Comparison of ENCODE assay signal across 8 mouse cellular contexts in the genomic region with DNA sequence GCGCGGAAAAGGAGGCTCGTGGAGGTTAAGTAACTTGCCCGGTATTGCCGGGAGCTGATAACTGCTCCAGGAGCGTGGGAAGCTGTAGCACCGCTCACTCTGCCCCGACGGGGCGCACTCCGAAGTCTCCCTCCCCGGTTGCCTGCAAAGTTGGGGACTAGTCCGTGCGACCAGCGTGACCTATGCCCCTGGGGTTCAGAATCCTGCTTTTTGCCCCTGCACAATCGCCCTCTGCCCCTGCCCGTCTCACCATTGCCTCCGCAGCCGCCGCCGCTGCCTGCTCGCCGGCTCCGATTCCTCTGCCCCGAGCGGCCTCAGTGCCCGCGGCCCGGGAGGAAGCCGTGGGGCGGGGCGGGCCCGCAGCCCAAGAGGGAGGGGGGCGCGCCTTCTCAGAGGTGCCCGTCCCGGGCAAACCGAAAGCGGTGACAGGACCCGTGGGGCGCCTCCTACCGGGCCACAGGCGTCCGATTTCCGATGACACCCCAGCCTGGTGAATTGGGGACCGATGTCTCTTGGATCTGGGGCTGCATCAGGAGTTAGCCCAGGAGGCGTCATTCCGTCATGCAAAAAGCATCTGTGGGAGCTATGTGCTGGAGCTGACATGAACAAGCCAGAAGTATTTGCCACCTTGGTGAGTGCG. TPM values are rescaled to one million over a fixed set of nuclear protein-coding genes. Genes with fewer than 3 reads are reported as not detected.
DNase-seq lines count a peak whose midpoint lies in the region; ATAC-seq and TF ChIP-seq lines count a peak whose summit lies in the region.

A gene (minus strand): TSS at position 338 of the 640 bp plus-strand sequence.

- WGBS in embryonic facial prominence, embryonic 14.5 days: under 1% methylated on average over 33 of the region's 49 CpGs
- WGBS in heart, embryonic 11.5 days (ENCODE audit: insufficient replicate concordance): 1% methylated on average over 45 of the region's 49 CpGs
- 2% methylated on average over 48 of the region's 49 CpGs for WGBS in kidney, embryonic 14.5 days
- under 1% methylated on average over 48 of the region's 49 CpGs for WGBS in lung, postnatal 0 days

- peak; percentile 91 for DNase-seq in CD4-positive helper T cell, adult 2 months (ENCODE audit: low read depth, low spot score)
- DNase-seq in adipocyte (ENCODE audit: low spot score): peak; percentile 82
- DNase-seq in embryonic facial prominence, embryonic 14.5 days (ENCODE audit: low spot score): peak; percentile 55
- peak; percentile 94 for DNase-seq in lung, postnatal 0 days (ENCODE audit: low spot score)
- peak; percentile 72 for DNase-seq in ovary, adult 18-20 months (ENCODE audit: low spot score)
- DNase-seq in thymus, postnatal 4 days: peak; percentile 95

- no peaks in the 10 kb centered on the region; the same call in 1 of the 2 replicates for H3K27me3 ChIP-seq in embryonic facial prominence, embryonic 14.5 days (replicated peaks; ENCODE audit: control insufficient read depth, insufficient read depth, low read length)
- H3K27me3 ChIP-seq in heart, embryonic 11.5 days (ENCODE audit: control insufficient read depth, insufficient read depth, low read length): no peaks in the 10 kb centered on the region
- peaks cover 11% of the 10 kb centered on the region; the same call in 1 of the 2 replicates for H3K27me3 ChIP-seq in kidney, embryonic 14.5 days (ENCODE audit: control insufficient read depth, insufficient read depth, low read length)
- no peaks in the 10 kb centered on the region for H3K27me3 ChIP-seq in lung, postnatal 0 days (replicated peaks; ENCODE audit: insufficient read depth, low read length)

- H3K4me3 ChIP-seq in embryonic facial prominence, embryonic 14.5 days (ENCODE audit: low read depth, low read length): peak within 1 kb of the TSS; percentile 55
- peak within 1 kb of the TSS; percentile 62 for H3K4me3 ChIP-seq in heart, embryonic 11.5 days (ENCODE audit: low read depth, low read length)
- H3K4me3 ChIP-seq in kidney, embryonic 14.5 days (ENCODE audit: low read length): peak within 1 kb of the TSS; percentile 45
- peak within 1 kb of the TSS; percentile 64 for H3K4me3 ChIP-seq in lung, postnatal 0 days (ENCODE audit: low read depth, low read length)

- peak within 1 kb of the TSS; percentile 70 for H3K9ac ChIP-seq in embryonic facial prominence, embryonic 14.5 days (ENCODE audit: low read depth, low read length)
- peak within 1 kb of the TSS; percentile 75 for H3K9ac ChIP-seq in heart, embryonic 11.5 days (ENCODE audit: low read depth, low read length)
- peak within 1 kb of the TSS; percentile 53 for H3K9ac ChIP-seq in kidney, embryonic 14.5 days (ENCODE audit: low read depth, low read length)
- H3K9ac ChIP-seq in lung, postnatal 0 days (replicated peaks; ENCODE audit: low read depth): peak within 1 kb of the TSS; percentile 64

- ATAC-seq in embryonic facial prominence, embryonic 14.5 days (ENCODE audit: low read depth): peak; percentile 68
- peak; percentile 85 for ATAC-seq in heart, embryonic 11.5 days (replicated peaks; ENCODE audit: insufficient number of reproducible peaks, low FRiP score, low TSS enrichment)
- ATAC-seq in kidney, embryonic 14.5 days (ENCODE audit: low FRiP score, low TSS enrichment): peak; percentile 74
- ATAC-seq in lung, postnatal 0 days: peak; percentile 94

- no peaks in the 10 kb centered on the region for H3K9me3 ChIP-seq in embryonic facial prominence, embryonic 14.5 days (ENCODE audit: control insufficient read depth, low read length)
- no peaks in the 10 kb centered on the region for H3K9me3 ChIP-seq in heart, embryonic 11.5 days (replicated peaks; ENCODE audit: control insufficient read depth, low read length)
- H3K9me3 ChIP-seq in kidney, embryonic 14.5 days (ENCODE audit: control insufficient read depth, low read length): no peaks in the 10 kb centered on the region
- H3K9me3 ChIP-seq in lung, postnatal 0 days (ENCODE audit: low read length): no peaks in the 10 kb centered on the region

- H3K36me3 ChIP-seq in embryonic facial prominence, embryonic 14.5 days (ENCODE audit: control insufficient read depth, insufficient read depth, low read length): peaks cover 13% of the 10 kb centered on the region
- H3K36me3 ChIP-seq in heart, embryonic 11.5 days (ENCODE audit: control insufficient read depth, insufficient read depth, low read length): peaks cover 6% of the 10 kb centered on the region
- H3K36me3 ChIP-seq in kidney, embryonic 14.5 days (ENCODE audit: control insufficient read depth, insufficient read depth, low read length): peaks cover 3% of the 10 kb centered on the region
- peaks cover 7% of the 10 kb centered on the region; the same call in 1 of the 2 replicates for H3K36me3 ChIP-seq in lung, postnatal 0 days (ENCODE audit: insufficient read depth, low read length)

- peak; percentile 64 for TF ChIP-seq CTCF in lung, postnatal 0 days (IDR thresholded peaks at IDR 0.05)

- TF ChIP-seq EP300 in lung, postnatal 0 days (IDR thresholded peaks at IDR 0.05): peak; percentile 26; the same call in 1 of the 2 replicates

- peak within 1 kb of the TSS; percentile 0; the same call in 1 of the 2 replicates for H3K27ac ChIP-seq in embryonic facial prominence, embryonic 14.5 days (replicated peaks; ENCODE audit: low read depth, low read length)
- H3K27ac ChIP-seq in heart, embryonic 11.5 days (ENCODE audit: low read depth, low read length): peak within 1 kb of the TSS; percentile 78
- peak within 1 kb of the TSS; percentile 21; the same call in 1 of the 2 replicates for H3K27ac ChIP-seq in kidney, embryonic 14.5 days (ENCODE audit: low read depth, low read length)
- H3K27ac ChIP-seq in lung, postnatal 0 days (ENCODE audit: low read length): peak within 1 kb of the TSS; percentile 91

- no peaks in the 10 kb centered on the region for H3K4me1 ChIP-seq in embryonic facial prominence, embryonic 14.5 days (ENCODE audit: control insufficient read depth, insufficient read depth, low read length)
- no peaks in the 10 kb centered on the region for H3K4me1 ChIP-seq in heart, embryonic 11.5 days (ENCODE audit: control insufficient read depth, insufficient read depth, low read length)
- H3K4me1 ChIP-seq in kidney, embryonic 14.5 days (ENCODE audit: control insufficient read depth, insufficient read depth, low read length): no peaks in the 10 kb centered on the region
- no peaks in the 10 kb centered on the region for H3K4me1 ChIP-seq in lung, postnatal 0 days (ENCODE audit: insufficient read depth, low read depth, low read length)

- H3K4me2 ChIP-seq in embryonic facial prominence, embryonic 14.5 days (ENCODE audit: low read depth, low read length): peak within 1 kb of the TSS; percentile 68
- peak within 1 kb of the TSS; percentile 75 for H3K4me2 ChIP-seq in heart, embryonic 11.5 days
- H3K4me2 ChIP-seq in kidney, embryonic 14.5 days (replicated peaks; ENCODE audit: low read depth, low read length): peak within 1 kb of the TSS; percentile 58
- peak within 1 kb of the TSS; percentile 72 for H3K4me2 ChIP-seq in lung, postnatal 0 days (replicated peaks; ENCODE audit: low read depth, low read length)

RNA-seq across cellular contexts. Expression of the gene that starts here (rescaled TPM):
- polyA plus RNA-seq in embryonic facial prominence, embryonic 14.5 days (2014; fragmentation: Nextera tagmentation; extraction: Ambion mirVana): 20.3 and 22.3 TPM in 2 replicates
- polyA plus RNA-seq in heart, embryonic 11.5 days (2014; fragmentation: Nextera tagmentation; extraction: Ambion mirVana): 55.3 and 59.2 TPM in 2 replicates
- 32.1 and 38.4 TPM in 2 replicates for polyA plus RNA-seq in kidney, embryonic 14.5 days (2014; fragmentation: Nextera tagmentation; extraction: Ambion mirVana)
- 80.5 and 83.3 TPM in 2 replicates for polyA plus RNA-seq in lung, postnatal 0 days (2015; fragmentation: Nextera tagmentation; extraction: Ambion mirVana)

Comparison
In these comparisons a context has a peak if more than half of its experiments do, and no peak if none do; other contexts are left out.
1. Peak in every context shown above with its lines: DNase-seq, ATAC-seq, H3K4me3 ChIP-seq and H3K27ac ChIP-seq.
2. H3K27ac ChIP-seq: peak in every context shown above with its lines; median percentile 91 in lung, postnatal 0 days; 78 in heart, embryonic 11.5 days; 21 in kidney, embryonic 14.5 days; 0 in embryonic facial prominence, embryonic 14.5 days.